Mouse (Mus musculus) hindbrain, embryonic 13.5 days (tissue): ENCODE results near the gene Arhgap45. TPM values are rescaled to one million over a fixed set of nuclear protein-coding genes. Genes with fewer than 3 reads are reported as not detected.

Experiments used
- ATAC-seq: fragments of 200-750 bp; cut with Nextera tagmentation; 2 replicates; pipeline ENCODE4 v1.8.0; 2017; ENCODE audit warnings: moderate TSS enrichment; ENCODE audit not compliant: low FRiP score
- H3K27ac ChIP-seq: fragments of 300-500 bp; sonication (generic); 2 replicates; pipeline ENCODE4 v1.5.1; 2015; ENCODE audit warnings: inconsistent platforms, mild to moderate bottlenecking, moderate library complexity
- H3K27me3 ChIP-seq: fragments of 300-500 bp; sonication (generic); 2 replicates; pipeline ENCODE4 v1.6.1; 2015; ENCODE audit warnings: mild to moderate bottlenecking, inconsistent platforms
- H3K36me3 ChIP-seq: fragments of 300-500 bp; sonication (generic); 2 replicates; pipeline ENCODE4 v1.6.1; 2015; ENCODE audit warnings: mild to moderate bottlenecking, inconsistent platforms
- H3K4me1 ChIP-seq: fragments of 300-500 bp; sonication (generic); replicated peaks from 2 replicates; pipeline ENCODE4 v1.6.1; 2015; ENCODE audit warnings: inconsistent platforms
- H3K4me2 ChIP-seq: fragments of 300-500 bp; sonication (generic); 2 replicates; pipeline ENCODE4 v1.6.1; 2015; ENCODE audit warnings: inconsistent platforms, mild to moderate bottlenecking, moderate library complexity
- H3K4me3 ChIP-seq: fragments of 300-500 bp; sonication (generic); 2 replicates; pipeline ENCODE4 v1.5.1; 2015; ENCODE audit warnings: mild to moderate bottlenecking, inconsistent platforms
- H3K9ac ChIP-seq: fragments of 300-500 bp; sonication (generic); 2 replicates; pipeline ENCODE4 v1.6.1; 2015; ENCODE audit warnings: mild to moderate bottlenecking, inconsistent platforms
- H3K9me3 ChIP-seq: fragments of 300-500 bp; sonication (generic); 2 replicates; pipeline ENCODE4 v1.6.1; 2016; ENCODE audit warnings: inconsistent platforms
- WGBS: fragments of 180-500 bp; shearing (Covaris S2); methylation state at CpG from one replicate; pipeline ENCODE4 v1.1.7; 2015; 5-methylcytosine and 5-hydroxymethylcytosine counted together
- polyA plus RNA-seq: library from polyadenylated mRNA; unstranded; fragments of >200 nt; fragmentation: Nextera tagmentation; extraction: Ambion mirVana; gene quantifications from 2 replicates; pipeline ENCODE4 v1.2.1, GENCODE M21; 2015

The Arhgap45 gene
- polyA plus RNA-seq, 1 experiment from 2014 or later = 2.8 TPM

DNA sequence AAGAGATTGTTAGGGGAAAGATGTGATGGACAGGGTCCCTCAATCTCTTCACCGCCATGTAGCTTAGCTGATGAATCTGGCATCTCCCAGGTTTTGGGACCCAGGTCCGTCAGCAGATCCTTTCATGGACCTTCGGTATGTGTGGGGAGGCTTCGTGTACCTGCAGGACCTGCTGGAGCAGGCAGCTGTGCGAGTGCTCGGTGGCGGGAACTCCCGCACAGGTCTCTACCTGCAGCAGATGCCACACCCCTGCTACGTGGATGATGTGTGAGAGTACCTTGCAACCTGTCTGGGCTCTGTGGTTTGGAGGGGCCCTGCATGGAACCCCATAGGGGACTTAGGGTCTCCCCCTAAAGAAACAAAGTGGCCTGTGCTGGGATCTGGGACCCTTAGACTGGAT, 14.5 kb upstream of the Arhgap45 start:
- Histone ChIP-seq H3K27me3 (peaks cover 70% of the 10 kb centered on the region), H3K4me2 (no peak overlapping the region), H3K36me3 (0 out of 2 replicates have a peak, but pooled peaks cover 3% of the 10 kb centered on the region), H3K27ac (no peak overlapping the region), H3K9me3 (no peaks in the 10 kb centered on the region), H3K9ac (no peak overlapping the region), H3K4me3 (no peak overlapping the region), H3K4me1 (peaks cover 24% of the 10 kb centered on the region)
- 74% methylated on average over 9 of the region's 9 CpGs for WGBS
- no peak for ATAC-seq

- Histone ChIP-seq H3K4me1 (peaks cover 16% of the 10 kb centered on the region), H3K27me3 (peaks cover 70% of the 10 kb centered on the region), H3K9ac (no peak overlapping the region), H3K4me2 (no peak overlapping the region), H3K4me3 (no peak overlapping the region), H3K27ac (no peak overlapping the region), H3K36me3 (peaks cover 6% of the 10 kb centered on the region), H3K9me3 (no peaks in the 10 kb centered on the region)
- no peak for ATAC-seq
- WGBS = 26% methylated on average over 21 of the region's 21 CpGs
Observed at GRCm38 (mm10) chr10:80002829-80003228, 13.6 kb upstream of the Arhgap45 start.

DNA sequence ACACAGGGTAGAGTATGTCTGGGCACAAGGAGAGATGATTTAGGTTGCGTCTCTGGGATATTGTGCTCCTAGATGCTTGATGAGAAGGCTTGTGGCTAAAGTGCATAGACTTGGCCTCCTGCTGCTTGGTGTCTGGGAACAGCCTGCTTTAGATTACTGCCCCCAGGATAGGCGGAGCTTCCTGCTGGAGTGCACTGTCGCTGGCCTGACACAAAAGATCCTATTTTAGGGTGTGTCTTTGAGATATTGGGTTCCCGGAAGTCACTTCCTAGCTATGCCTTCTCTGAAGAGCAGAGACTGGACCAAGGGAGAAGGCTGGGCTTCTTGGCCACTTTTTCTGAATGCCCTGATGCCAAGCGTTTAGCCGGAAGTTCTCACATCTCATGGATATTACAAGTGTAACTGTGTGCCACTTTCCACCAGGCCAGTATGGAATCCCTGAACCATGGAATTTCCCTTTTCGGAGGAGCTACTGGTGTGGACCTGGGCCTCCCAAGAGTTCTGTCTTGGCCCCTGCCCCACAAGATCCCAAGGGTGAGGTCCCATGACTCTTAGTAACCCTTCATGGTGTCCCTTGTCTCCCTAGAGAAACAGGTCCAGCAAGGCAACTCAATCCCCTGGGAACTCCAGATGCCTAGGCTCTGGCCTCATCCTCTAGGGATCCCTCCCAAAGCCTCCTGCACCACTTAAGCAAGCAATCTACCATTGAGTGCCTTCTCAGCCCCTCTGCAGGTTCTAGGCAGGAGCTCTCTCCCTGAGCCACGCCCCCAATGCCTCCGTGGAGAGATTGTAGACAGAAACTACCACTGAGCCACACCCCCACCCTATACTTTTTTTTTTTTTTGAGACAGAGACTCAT, 12.8 kb upstream of the Arhgap45 start:
- no peak overlapping the region for H3K4me3 ChIP-seq
- H3K27ac ChIP-seq = no peak overlapping the region
- H3K36me3 ChIP-seq = peaks cover 13% of the 10 kb centered on the region
- WGBS = 64% methylated on average over 9 of the region's 9 CpGs
- H3K4me2 ChIP-seq = no peak overlapping the region
- ATAC-seq = no peak
- no peak overlapping the region for H3K9ac ChIP-seq
- no peaks in the 10 kb centered on the region for H3K9me3 ChIP-seq
- peaks cover 64% of the 10 kb centered on the region for H3K27me3 ChIP-seq
- H3K4me1 ChIP-seq = peaks cover 8% of the 10 kb centered on the region

- Histone ChIP-seq H3K36me3 (peaks cover 20% of the 10 kb centered on the region), H3K9me3 (0 out of 2 replicates have a peak, but pooled peaks cover 2% of the 10 kb centered on the region), H3K4me3 (no peak overlapping the region), H3K4me1 (peaks cover 7% of the 10 kb centered on the region; the same call in 1 of the 2 replicates), H3K4me2 (no peak overlapping the region), H3K9ac (no peak overlapping the region), H3K27ac (no peak overlapping the region), H3K27me3 (peaks cover 57% of the 10 kb centered on the region)
- WGBS = 92% methylated on average over 8 of the region's 8 CpGs
- ATAC-seq = no peak
Observed at GRCm38 (mm10) chr10:80004233-80004705, 12.2 kb upstream of the Arhgap45 start.

DNA sequence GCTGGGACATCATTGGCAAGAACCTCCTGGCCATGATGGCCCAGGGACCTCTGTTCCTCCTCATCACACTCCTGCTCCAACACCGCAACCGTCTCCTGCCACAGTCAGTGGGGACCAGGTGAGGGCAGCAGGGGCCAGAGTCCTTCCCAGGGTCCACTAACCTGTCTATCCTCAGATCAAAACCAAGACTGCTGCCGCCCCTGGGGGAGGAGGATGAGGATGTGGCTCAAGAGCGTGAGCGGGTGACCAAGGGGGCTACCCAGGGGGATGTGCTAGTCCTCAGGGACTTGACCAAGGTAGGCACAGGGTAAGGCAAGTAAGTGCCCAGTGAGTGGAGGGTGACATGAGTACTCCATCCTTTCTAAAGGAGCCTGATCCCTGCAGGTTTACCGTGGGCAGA, 4.7 kb upstream of the Arhgap45 start:
- no peak overlapping the region for H3K9ac ChIP-seq
- H3K36me3 ChIP-seq = peaks cover 66% of the 10 kb centered on the region
- 91% methylated on average over 6 of the region's 6 CpGs for WGBS
- H3K27ac ChIP-seq = no peak overlapping the region
- no peak overlapping the region for H3K4me3 ChIP-seq
- ATAC-seq = no peak
- no peaks in the 10 kb centered on the region for H3K4me1 ChIP-seq
- H3K27me3 ChIP-seq = peaks cover 60% of the 10 kb centered on the region
- peaks cover 26% of the 10 kb centered on the region for H3K9me3 ChIP-seq
- H3K4me2 ChIP-seq = no peak overlapping the region

GRCm38 (mm10) chr10:80013609-80014008, 2.8 kb upstream of the Arhgap45 start:
- WGBS = 36% methylated on average over 25 of the region's 25 CpGs
- no peak overlapping the region for H3K4me3 ChIP-seq
- H3K27me3 ChIP-seq = peaks cover 73% of the 10 kb centered on the region
- H3K9ac ChIP-seq = no peak overlapping the region
- peaks cover 55% of the 10 kb centered on the region for H3K36me3 ChIP-seq
- peaks cover 26% of the 10 kb centered on the region for H3K9me3 ChIP-seq
- no peak overlapping the region for H3K27ac ChIP-seq
- no peaks in the 10 kb centered on the region for H3K4me1 ChIP-seq
- no peak for ATAC-seq
- H3K4me2 ChIP-seq = no peak overlapping the region

- 26% methylated on average over 28 of the region's 28 CpGs for WGBS
- Histone ChIP-seq H3K27me3 (peaks cover 83% of the 10 kb centered on the region), H3K4me2 (no peak overlapping the region), H3K4me1 (0 out of 2 replicates have a peak, but pooled peaks cover 3% of the 10 kb centered on the region), H3K9ac (no peak overlapping the region), H3K27ac (no peak overlapping the region), H3K36me3 (peaks cover 45% of the 10 kb centered on the region), H3K9me3 (peaks cover 22% of the 10 kb centered on the region), H3K4me3 (no peak overlapping the region)
- ATAC-seq = no peak
Observed at GRCm38 (mm10) chr10:80014484-80015290, 1.8 kb upstream of the Arhgap45 start.

GRCm38 (mm10) chr10:80015583-80015982, 870 bp upstream of the Arhgap45 start:
- Histone ChIP-seq H3K9ac (no peak overlapping the region), H3K4me2 (no peak overlapping the region), H3K27me3 (peaks cover 92% of the 10 kb centered on the region), H3K36me3 (peaks cover 36% of the 10 kb centered on the region), H3K4me3 (no peak overlapping the region), H3K4me1 (0 out of 2 replicates have a peak, but pooled peaks cover 6% of the 10 kb centered on the region), H3K27ac (no peak overlapping the region), H3K9me3 (peaks cover 13% of the 10 kb centered on the region)
- 81% methylated on average over 10 of the region's 10 CpGs for WGBS
- ATAC-seq = no peak

- Histone ChIP-seq H3K9ac (no peak overlapping the region), H3K4me1 (0 out of 2 replicates have a peak, but pooled peaks cover 6% of the 10 kb centered on the region), H3K27ac (no peak overlapping the region), H3K27me3 (peaks cover 91% of the 10 kb centered on the region), H3K36me3 (peaks cover 22% of the 10 kb centered on the region), H3K9me3 (no peaks in the 10 kb centered on the region), H3K4me2 (no peak overlapping the region), H3K4me3 (no peak overlapping the region)
- ATAC-seq = no peak
- WGBS = 89% methylated on average over 10 of the region's 10 CpGs
Observed at GRCm38 (mm10) chr10:80016931-80017330, 478 bp downstream of the Arhgap45 start.

- Histone ChIP-seq H3K27me3 (peaks cover 87% of the 10 kb centered on the region), H3K9ac (no peak overlapping the region), H3K36me3 (peaks cover 18% of the 10 kb centered on the region), H3K4me1 (0 out of 2 replicates have a peak, but pooled peaks cover 6% of the 10 kb centered on the region), H3K4me3 (no peak overlapping the region), H3K9me3 (no peaks in the 10 kb centered on the region), H3K4me2 (no peak overlapping the region), H3K27ac (no peak overlapping the region)
- no peak for ATAC-seq
- 84% methylated on average over 3 of the region's 3 CpGs for WGBS
Observed at GRCm38 (mm10) chr10:80017361-80017760, 908 bp downstream of the Arhgap45 start.

GRCm38 (mm10) chr10:80017771-80018170, 1.3 kb downstream of the Arhgap45 start:
- no peak overlapping the region for H3K9ac ChIP-seq
- no peak overlapping the region for H3K4me2 ChIP-seq
- peaks cover 83% of the 10 kb centered on the region for H3K27me3 ChIP-seq
- no peaks in the 10 kb centered on the region for H3K9me3 ChIP-seq
- peaks cover 16% of the 10 kb centered on the region for H3K36me3 ChIP-seq
- H3K4me3 ChIP-seq = no peak overlapping the region
- no peak overlapping the region for H3K27ac ChIP-seq
- 0 out of 2 replicates have a peak, but pooled peaks cover 6% of the 10 kb centered on the region for H3K4me1 ChIP-seq
- WGBS = 86% methylated on average over 14 of the region's 14 CpGs
- no peak for ATAC-seq

DNA sequence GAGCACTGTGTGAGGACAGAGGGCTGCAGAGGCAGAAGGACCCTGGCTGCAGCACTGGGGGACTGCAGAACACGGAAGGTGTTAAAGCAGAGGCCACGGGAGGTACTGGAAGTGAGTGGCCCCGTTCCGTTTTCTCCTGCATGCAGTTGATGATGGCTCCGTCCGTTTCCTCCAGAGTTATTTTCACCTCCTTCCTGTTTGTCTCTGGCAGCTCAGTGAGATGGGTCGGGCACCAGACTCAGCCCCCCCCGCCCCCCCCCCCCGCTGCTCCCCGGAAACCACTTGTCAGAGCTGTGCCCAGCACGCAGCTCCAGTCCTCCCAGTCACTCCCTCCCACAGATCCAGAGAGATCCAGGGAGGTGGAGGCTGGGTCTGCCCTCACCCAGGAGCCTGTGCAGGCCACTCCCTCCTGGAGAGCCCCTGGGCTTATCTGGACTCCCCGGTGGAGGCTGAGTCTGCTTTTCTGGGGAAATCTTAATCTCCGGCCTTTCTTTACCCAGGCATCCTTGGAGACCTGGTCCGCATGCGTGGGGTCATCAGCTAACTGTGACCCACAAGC, 2.4 kb downstream of the Arhgap45 start:
- H3K4me3 ChIP-seq = no peak overlapping the region
- H3K4me1 ChIP-seq = 0 out of 2 replicates have a peak, but pooled peaks cover 6% of the 10 kb centered on the region
- 7% methylated on average over 15 of the region's 15 CpGs for WGBS
- peaks cover 72% of the 10 kb centered on the region for H3K27me3 ChIP-seq
- no peak for ATAC-seq
- H3K27ac ChIP-seq = no peak overlapping the region
- H3K9me3 ChIP-seq = no peaks in the 10 kb centered on the region
- no peak overlapping the region; the same call in 1 of the 2 replicates for H3K4me2 ChIP-seq
- H3K9ac ChIP-seq = no peak overlapping the region
- peaks cover 9% of the 10 kb centered on the region for H3K36me3 ChIP-seq
